Mouse (Mus musculus) heart, embryonic 14.5 days (tissue): ENCODE results near the gene Htt. TPM values are rescaled to one million over a fixed set of nuclear protein-coding genes. Genes with fewer than 3 reads are reported as not detected.
"Not testable (repeated sequence)": the region's sequence is repeated elsewhere in the genome, so short reads cannot be mapped to it uniquely, and the experiment has no call there.

Source experiments
- ATAC-seq: fragments of 200-750 bp; cut with Nextera tagmentation; 2 replicates; pipeline ENCODE4 v1.8.0; 2017; ENCODE audit warnings: low read depth, moderate TSS enrichment; ENCODE audit not compliant: insufficient number of reproducible peaks, insufficient read depth, low FRiP score
- H3K27ac ChIP-seq, 2 experiments: fragments of 200-500 bp in 1 of 2; fragments of 300-500 bp in 1 of 2; sonication (generic) in 1 of 2; replicated peaks in 1 of 2; 2 replicates each; pipeline ENCODE4 v1.5.1; 2012 to 2014; ENCODE audit warnings: low read depth in 2 of 2, low read length in 2 of 2, control low read depth in 1 of 2, mild to moderate bottlenecking in 1 of 2, mixed read lengths in 1 of 2; ENCODE audit not compliant: control insufficient read depth in 1 of 2, insufficient read depth in 1 of 2
- H3K27me3 ChIP-seq: fragments of 300-500 bp; sonication (generic); 2 replicates; pipeline ENCODE4 v1.6.1; 2014; ENCODE audit warnings: mild to moderate bottlenecking, low read length, control low read depth; ENCODE audit not compliant: control insufficient read depth, insufficient read depth
- H3K36me3 ChIP-seq: fragments of 300-500 bp; sonication (generic); 2 replicates; pipeline ENCODE4 v1.6.1; 2014; ENCODE audit warnings: mild to moderate bottlenecking, control low read depth, low read length, mixed read lengths; ENCODE audit not compliant: control insufficient read depth, insufficient read depth
- H3K4me1 ChIP-seq, 2 experiments: fragments of 200-500 bp in 1 of 2; fragments of 300-500 bp in 1 of 2; sonication (generic) in 1 of 2; 2 replicates each; pipeline ENCODE4 v1.6.1; 2012 to 2014; ENCODE audit warnings: low read length in 2 of 2, control low read depth in 1 of 2, mixed read lengths in 1 of 2; ENCODE audit not compliant: control insufficient read depth in 2 of 2, insufficient read depth in 2 of 2
- H3K4me2 ChIP-seq: fragments of 300-500 bp; sonication (generic); 2 replicates; pipeline ENCODE4 v1.6.1; 2014; ENCODE audit warnings: mild to moderate bottlenecking, low read length
- H3K4me3 ChIP-seq, 2 experiments: fragments of 200-500 bp in 1 of 2; fragments of 300-500 bp in 1 of 2; sonication (generic) in 1 of 2; 2 replicates each; pipeline ENCODE4 v1.5.1; 2012 to 2014; ENCODE audit warnings: low read length in 2 of 2, mild to moderate bottlenecking in 2 of 2, control low read depth in 1 of 2, low read depth in 1 of 2, moderate library complexity in 1 of 2; ENCODE audit not compliant: control insufficient read depth in 1 of 2, insufficient read depth in 1 of 2
- H3K9ac ChIP-seq: fragments of 300-500 bp; sonication (generic); 2 replicates; pipeline ENCODE4 v1.6.1; 2014; ENCODE audit warnings: mild to moderate bottlenecking, low read length
- H3K9me3 ChIP-seq: fragments of 300-500 bp; sonication (generic); 2 replicates; pipeline ENCODE4 v1.6.1; 2016; ENCODE audit warnings: low read length, control low read depth; ENCODE audit not compliant: control insufficient read depth
- WGBS: fragments of 180-500 bp; shearing (Covaris S2); extraction: QIAGEN DNeasy Blood & Tissue Kit; methylation state at CpG from one replicate; pipeline ENCODE4 v1.1.7; 2014; 5-methylcytosine and 5-hydroxymethylcytosine counted together
- polyA plus RNA-seq: library from polyadenylated mRNA; unstranded; fragments of >200 nt; fragmentation: Nextera tagmentation; extraction: Ambion mirVana; gene quantifications from 2 replicates; pipeline ENCODE4 v1.2.1, GENCODE M21; 2014

The Htt gene
- polyA plus RNA-seq, result 11.0 and 11.9 TPM in 2 replicates

DNA sequence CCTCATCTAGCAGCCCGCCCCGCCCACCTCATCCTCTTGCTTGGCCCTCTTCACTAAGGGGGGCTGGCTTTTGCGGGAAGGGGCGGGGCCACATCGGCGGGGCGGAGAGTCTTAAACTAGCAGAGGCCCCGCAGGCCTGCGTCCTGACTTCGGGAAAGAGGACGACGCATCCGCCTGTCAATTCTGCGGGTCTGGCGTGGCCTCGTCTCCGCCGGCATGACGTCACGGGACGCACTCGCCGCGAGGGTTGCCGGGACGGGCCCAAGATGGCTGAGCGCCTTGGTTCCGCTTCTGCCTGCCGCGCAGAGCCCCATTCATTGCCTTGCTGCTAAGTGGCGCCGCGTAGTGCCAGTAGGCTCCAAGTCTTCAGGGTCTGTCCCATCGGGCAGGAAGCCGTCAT, at the start of gene Htt:
Gene Htt (plus strand): TSS at position 232 of the 400 bp plus-strand sequence.
- 1% methylated on average over 35 of the region's 35 CpGs for WGBS
- H3K27me3 ChIP-seq, result no peaks in the 10 kb centered on the region
- H3K4me3 ChIP-seq, result peak within 1 kb of the TSS; percentile 90 to 98
- no peaks in the 10 kb centered on the region for H3K36me3 ChIP-seq
- H3K4me2 ChIP-seq, result peak within 1 kb of the TSS; percentile 93
- no peaks in the 10 kb centered on the region for H3K9me3 ChIP-seq
- peaks cover 4 to 9% of the 10 kb centered on the region in 2 experiments for H3K4me1 ChIP-seq
- H3K27ac ChIP-seq, result peak within 1 kb of the TSS; percentile 94
- ATAC-seq, result peak; percentile 97
- peak within 1 kb of the TSS; percentile 96 for H3K9ac ChIP-seq

DNA sequence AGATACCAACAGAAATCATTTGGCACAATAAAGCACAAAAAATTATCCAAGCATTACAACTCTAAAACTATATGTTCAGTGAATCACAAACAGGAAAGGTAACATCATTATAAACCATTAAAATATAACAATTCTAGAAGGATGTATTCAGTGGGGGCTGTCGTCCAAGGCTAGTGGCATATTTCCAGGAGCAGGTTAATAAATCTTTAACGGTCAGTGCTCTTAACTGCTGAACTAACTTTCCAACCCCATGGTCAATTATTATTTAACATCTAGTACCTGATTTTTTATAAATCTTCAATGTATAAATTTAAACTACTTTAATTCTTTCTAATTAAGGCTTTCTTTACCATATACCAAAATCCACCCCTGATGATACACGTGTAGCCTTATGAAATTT, 47.2 kb upstream of the Htt start:
- not testable (repeated sequence) for H3K27me3 ChIP-seq, H3K4me3 ChIP-seq, H3K4me2 ChIP-seq, H3K27ac ChIP-seq, H3K9me3 ChIP-seq, H3K9ac ChIP-seq, ATAC-seq, H3K36me3 ChIP-seq, H3K4me1 ChIP-seq
- WGBS, result 80% methylated on average over 3 of the region's 3 CpGs

DNA sequence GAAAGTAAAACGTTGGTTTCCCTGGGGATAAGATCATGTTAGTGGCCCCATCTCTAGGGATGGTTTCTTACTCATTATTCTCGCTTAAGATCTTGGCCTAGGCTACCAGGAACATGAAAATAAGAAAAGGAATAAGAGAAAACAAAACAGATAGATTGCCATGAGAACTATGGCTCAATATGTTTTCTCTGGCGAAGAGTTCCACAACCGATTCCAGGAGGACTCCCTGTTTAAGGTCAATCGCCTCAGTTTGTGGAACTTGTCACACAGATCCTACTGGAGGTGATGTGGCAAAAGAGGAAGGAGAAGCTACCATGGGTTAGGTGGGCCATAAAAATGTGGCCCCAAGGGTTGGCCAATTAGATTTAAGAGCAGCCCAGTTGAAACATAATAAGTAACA, 46.7 kb upstream of the Htt start:
- Histone ChIP-seq H3K4me1 (no peaks in the 10 kb centered on the region), H3K4me2 (no peak overlapping the region), H3K9ac (no peak overlapping the region), H3K27me3 (no peaks in the 10 kb centered on the region), H3K27ac (no peak overlapping the region), H3K36me3 (no peaks in the 10 kb centered on the region), H3K4me3 (no peak overlapping the region), H3K9me3 (no peaks in the 10 kb centered on the region)
- WGBS, result 78% methylated on average over 5 of the region's 5 CpGs
- ATAC-seq, result no peak

DNA sequence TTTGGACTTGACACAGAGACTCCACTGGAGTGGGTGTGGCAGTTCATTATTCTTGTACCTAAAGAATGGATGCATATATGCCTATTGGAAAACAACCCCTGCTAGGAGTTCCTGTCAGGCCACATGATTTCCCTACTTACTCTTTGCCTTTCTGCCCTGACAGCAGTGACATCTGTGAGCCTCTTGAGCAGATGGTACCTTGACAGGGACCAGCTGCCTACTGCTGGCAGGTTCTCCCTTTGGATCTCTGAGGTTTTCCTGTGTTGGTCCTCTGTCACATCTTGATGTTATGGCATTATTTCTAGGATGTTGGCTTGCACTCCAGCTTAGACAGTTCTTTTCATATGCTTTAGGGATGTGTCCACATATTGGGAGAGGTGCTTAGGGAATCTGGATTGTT, 32.4 kb upstream of the Htt start:
- Histone ChIP-seq H3K9ac (no peak overlapping the region), H3K27me3 (no peaks in the 10 kb centered on the region), H3K4me3 (no peak overlapping the region), H3K27ac (no peak overlapping the region), H3K36me3 (no peaks in the 10 kb centered on the region), H3K4me2 (no peak overlapping the region), H3K9me3 (no peaks in the 10 kb centered on the region), H3K4me1 (peaks cover 0 to 5% of the 10 kb centered on the region in 2 experiments; a peak in 1 of 4 replicates)
- ATAC-seq, result no peak

DNA sequence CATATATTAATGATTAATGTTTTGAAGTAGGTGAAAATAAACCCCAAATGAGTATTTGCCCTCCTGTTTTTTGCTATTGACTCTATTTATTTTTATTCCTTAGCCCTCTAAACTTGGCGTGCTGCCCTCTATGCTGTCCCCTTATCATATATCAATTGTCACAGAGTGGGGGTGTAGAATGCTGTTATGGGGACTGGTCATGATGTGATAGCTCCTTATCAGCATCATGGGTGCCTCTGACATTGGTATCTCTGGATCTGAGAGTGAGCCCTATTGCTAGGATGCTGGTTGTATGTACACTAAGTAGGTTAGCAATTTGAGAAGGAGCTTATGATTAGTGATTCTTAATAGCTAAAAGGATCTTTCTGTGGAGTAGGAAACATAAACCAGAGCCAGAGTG, 31.3 kb upstream of the Htt start:
- H3K36me3 ChIP-seq, result no peaks in the 10 kb centered on the region
- no peak for ATAC-seq
- H3K27me3 ChIP-seq, result no peaks in the 10 kb centered on the region
- 26% methylated on average over 1 of the region's 1 CpGs for WGBS
- H3K4me3 ChIP-seq, result no peak overlapping the region
- no peak overlapping the region for H3K9ac ChIP-seq
- no peak overlapping the region for H3K4me2 ChIP-seq
- peaks cover 0 to 5% of the 10 kb centered on the region in 2 experiments; a peak in 1 of 4 replicates for H3K4me1 ChIP-seq
- H3K9me3 ChIP-seq, result no peaks in the 10 kb centered on the region
- H3K27ac ChIP-seq, result no peak overlapping the region

DNA sequence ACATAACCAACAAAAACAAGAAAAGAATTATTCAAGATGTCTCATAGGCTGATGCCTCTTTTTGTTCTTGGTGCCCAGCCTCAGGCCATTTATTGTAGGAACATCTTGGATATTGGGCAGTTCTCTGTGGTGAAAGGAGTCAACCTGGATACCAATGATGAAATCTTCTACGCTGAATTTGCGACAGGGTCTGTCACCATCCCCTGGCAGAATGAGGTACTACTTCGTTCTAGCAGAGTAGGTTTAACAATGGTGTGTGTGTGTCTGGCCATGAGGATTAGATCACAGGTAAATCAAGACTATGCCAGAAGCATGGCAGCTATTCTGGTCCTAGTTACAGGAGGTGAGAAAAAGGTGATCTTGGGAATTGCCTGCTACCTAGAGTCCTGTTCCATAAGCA, 10.1 kb upstream of the Htt start:
- no peaks in the 10 kb centered on the region for H3K36me3 ChIP-seq
- no peak overlapping the region for H3K4me2 ChIP-seq
- no peak overlapping the region for H3K9ac ChIP-seq
- no peak overlapping the region for H3K27ac ChIP-seq
- no peaks in the 10 kb centered on the region for H3K27me3 ChIP-seq
- no peaks in the 10 kb centered on the region for H3K9me3 ChIP-seq
- ATAC-seq, result no peak
- H3K4me3 ChIP-seq, result no peak overlapping the region
- WGBS, result 55% methylated on average over 3 of the region's 3 CpGs
- H3K4me1 ChIP-seq, result peaks cover 0 to 2% of the 10 kb centered on the region in 2 experiments; a peak in 1 of 4 replicates

DNA sequence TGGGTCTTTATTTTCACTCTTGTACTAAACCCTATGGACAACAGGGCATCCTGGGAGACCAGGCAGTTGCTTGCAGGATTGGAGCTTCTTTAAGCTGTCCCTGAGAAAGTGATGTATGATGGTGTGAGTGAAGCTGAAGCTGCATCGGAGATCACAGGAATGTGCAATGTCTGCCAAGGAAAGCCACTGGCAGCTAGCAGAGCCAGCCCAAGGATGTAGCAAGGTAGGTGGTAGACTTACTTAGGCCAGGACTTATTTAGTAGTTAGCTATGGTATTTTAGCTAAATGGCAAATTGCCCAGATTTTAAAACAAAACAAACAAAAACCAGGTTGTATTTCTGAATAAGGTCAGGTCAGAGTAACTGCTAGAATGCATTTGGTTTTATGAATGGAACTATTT, 2.8 kb upstream of the Htt start:
- no peak overlapping the region for H3K9ac ChIP-seq
- no peak overlapping the region for H3K4me2 ChIP-seq
- no peak overlapping the region for H3K4me3 ChIP-seq
- no peak overlapping the region for H3K27ac ChIP-seq
- WGBS, result 66% methylated on average over 1 of the region's 1 CpGs
- H3K9me3 ChIP-seq, result no peaks in the 10 kb centered on the region
- H3K4me1 ChIP-seq, result peaks cover 4 to 9% of the 10 kb centered on the region in 2 experiments
- ATAC-seq, result no peak
- H3K36me3 ChIP-seq, result no peaks in the 10 kb centered on the region
- no peaks in the 10 kb centered on the region for H3K27me3 ChIP-seq

DNA sequence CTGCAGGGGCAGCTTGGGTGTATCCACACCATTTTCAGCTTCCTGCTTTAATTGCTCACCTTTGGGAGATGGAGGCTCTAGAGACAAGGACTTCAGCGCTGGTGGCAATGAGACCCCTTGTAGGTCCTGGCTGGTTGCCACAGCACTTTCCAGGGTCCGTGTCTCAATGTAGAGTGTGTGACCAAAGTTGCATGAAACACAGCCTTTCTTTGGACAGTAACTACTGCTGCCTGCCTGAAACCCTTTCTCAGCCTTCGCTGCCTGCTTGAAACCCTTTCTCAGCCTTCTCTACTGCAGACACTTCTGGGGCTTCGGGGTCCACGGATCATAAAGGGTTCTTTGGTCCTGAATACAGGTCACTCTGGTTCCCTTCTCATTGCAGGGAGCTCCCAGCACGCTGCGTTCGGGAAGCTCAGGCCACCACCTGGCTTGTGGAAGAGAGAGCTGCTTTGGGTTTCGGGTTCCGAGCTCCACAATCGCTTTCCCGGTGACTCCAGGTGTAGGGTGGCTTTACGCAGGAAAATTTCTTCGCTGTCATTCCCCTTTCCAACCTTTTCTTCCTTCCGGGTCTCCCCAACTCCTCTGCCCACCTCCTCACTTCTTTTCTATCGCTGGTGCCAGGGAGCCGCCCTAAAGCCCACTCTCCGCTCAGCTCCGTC, 561 bp upstream of the Htt start:
- Histone ChIP-seq H3K4me2 (peak overlapping the region; percentile 93), H3K9ac (peak overlapping the region; percentile 96), H3K4me1 (peaks cover 4 to 9% of the 10 kb centered on the region in 2 experiments), H3K27me3 (no peaks in the 10 kb centered on the region), H3K4me3 (peak overlapping the region; percentile 90 to 98), H3K36me3 (no peaks in the 10 kb centered on the region), H3K27ac (peak overlapping the region; percentile 94), H3K9me3 (no peaks in the 10 kb centered on the region)
- 1% methylated on average over 19 of the region's 19 CpGs for WGBS
- peak; percentile 19; the same call in 1 of the 2 replicates for ATAC-seq
